Mouse (Mus musculus) spleen, postnatal 10 days (tissue): ENCODE measurements around the gene Dpm1.

Experiments
- DNase-seq, 2 experiments: peaks; one replicate each; pipeline ENCODE4 v3.0.0; 2021 to 2022; ENCODE audit warnings: low spot score in 2 of 2

The Dpm1 gene

DNA sequence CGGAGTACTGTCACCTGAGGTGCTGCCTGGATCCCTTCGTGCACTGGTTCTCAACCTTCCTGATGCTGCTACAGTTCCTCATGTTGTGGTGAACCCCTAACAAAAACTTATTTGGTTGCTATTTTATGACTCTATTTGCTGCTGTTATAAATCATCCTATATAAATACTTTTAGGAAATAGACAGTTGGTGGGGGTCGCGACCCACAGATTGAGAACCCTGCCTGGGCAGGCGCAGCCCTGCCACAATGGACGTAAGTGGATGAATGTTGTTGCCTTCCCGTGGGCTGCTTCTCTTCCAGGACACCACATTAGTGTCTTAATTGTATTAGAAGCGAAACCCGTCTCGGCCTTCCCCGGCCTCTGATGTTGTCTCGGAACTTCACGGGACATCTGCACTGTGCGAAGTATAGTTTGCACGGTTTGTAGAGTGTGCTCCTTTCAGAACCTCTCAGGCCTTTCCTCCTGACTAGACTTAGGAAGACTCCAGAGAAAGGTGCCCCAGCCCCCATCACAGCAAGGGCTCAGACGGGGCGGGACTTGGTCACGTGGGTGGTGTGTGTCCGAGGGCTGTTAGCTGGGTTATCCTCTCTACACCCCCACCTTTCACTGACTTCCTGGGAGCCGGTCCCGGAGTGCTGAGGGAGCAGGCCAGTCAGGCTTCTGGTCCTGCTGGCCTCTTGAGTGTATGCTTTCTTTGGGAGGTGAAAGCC is 63.5 kb downstream of the Dpm1 start:
- no peak for DNase-seq

DNA sequence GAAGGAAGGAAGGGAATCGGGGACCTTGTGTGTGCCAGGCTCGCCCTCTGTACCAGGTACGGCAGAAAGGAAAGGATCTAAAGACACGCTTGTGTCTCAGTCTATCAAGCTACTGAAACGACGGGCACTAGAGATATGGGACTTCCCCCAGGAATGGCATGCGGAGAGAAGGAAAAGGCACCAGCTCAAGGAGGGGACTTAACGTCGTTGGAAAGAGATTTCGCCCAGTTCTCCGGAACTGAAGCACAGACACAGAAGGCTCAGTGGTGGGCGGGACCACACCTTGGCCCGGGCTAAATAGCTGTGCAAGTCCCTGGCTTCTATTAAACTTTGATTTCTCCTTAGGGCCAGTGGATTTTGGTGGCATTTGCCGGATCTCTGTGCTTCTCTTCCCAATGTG is 68.4 kb downstream of the Dpm1 start:
- DNase-seq: no peak

DNA sequence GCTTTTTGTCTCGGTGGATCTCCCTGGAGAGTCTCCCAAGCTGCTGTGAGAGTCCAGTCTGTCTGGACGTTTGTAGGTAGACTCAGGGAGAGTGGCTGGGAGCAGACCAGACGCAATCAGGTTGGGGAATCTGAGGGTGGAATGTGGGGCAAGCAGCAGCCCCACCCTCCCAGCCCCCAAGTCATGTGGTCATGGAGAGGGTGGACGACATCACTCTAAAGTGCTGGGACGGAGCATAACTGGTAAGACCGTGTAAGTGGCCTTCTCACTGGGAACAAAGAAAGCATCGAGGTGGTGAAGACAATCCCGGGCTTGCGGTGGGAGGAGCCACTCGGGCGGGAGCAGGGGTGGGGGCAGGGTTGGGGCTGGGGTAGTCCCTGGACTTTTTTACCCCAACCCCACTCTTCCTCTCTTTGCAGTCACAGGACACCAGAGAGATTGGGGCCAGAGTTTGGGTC is 68.8 kb downstream of the Dpm1 start:
- DNase-seq: no peak

DNA sequence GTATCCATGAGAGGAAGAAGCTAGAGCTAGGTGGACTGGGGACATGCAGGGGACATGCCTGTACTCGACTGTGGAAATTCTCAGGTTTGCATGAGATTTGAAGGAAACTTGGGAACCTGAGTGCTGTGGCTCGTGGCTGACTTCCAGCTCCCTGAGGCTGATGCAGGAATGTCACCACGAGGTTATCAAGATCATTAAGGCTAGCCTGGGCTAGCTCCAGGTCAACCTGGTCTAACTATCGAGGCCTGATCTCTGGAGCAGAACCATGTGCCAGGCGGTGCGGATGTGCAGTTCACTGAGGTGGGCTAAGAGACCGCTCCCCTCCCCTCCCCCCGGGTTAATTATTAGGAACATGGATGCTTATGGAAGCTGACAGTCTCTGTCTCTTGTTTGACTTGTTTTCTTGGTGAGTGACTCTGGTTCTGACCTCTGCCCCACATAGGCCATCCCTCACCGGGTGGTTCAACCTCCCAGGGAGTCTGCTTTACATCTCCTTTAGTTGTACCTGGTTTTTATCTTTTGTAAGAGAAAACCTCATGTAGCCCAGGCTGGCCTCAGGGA is 69.9 kb downstream of the Dpm1 start:
- DNase-seq: no peak
